ENCODE assay signal across 15 mouse cellular contexts in genomic region chr5:115497033-115497432, GRCm38 (mm10).
DNase-seq lines count a peak whose midpoint lies in the region.
"Had no signal": no experiment of that assay in that cellular context is flagged by ENCODE, and none has a peak within 500 bp of the region (broad histone marks: within the 10 kb centered on the region; RNA-seq: fewer than 3 reads in every experiment).

No protein-coding gene starts in this region.

- DNase-seq in cerebellum, adult 9-10 months: peak; percentile 30
- no peak for DNase-seq in cerebellum, postnatal 25 days
- DNase-seq in right cerebral cortex, adult 18-20 months: peak; percentile 58
- DNase-seq in right cerebral cortex, postnatal 14 days: no peak
- DNase-seq in R1 (ENCODE audit: low read depth, low spot score): peak; percentile 83
- no peak for DNase-seq in lung, postnatal 10 days
- no peak for DNase-seq in kidney, adult 11 months
- DNase-seq: adrenal gland, adult 2 months; adrenal gland, postnatal 25 days; cerebellum, adult 2 months; cerebellum, postnatal 14 days; gastrocnemius, adult 2 months; gastrocnemius, postnatal 25 days; heart, postnatal 10 days; heart, postnatal 4 days had no signal

Comparison
In these comparisons a context has a peak if more than half of its experiments do, and no peak if none do; other contexts are left out.
1. DNase-seq: peak in cerebellum, adult 9-10 months (single experiment), right cerebral cortex, adult 18-20 months (single experiment) and R1 (single experiment); none in cerebellum, postnatal 25 days (0 of 2), right cerebral cortex, postnatal 14 days (single experiment), lung, postnatal 10 days (single experiment) and kidney, adult 11 months (single experiment).